Mouse (Mus musculus): ENCODE results near the gene Gm18596. TPM values are rescaled to one million over a fixed set of nuclear protein-coding genes. Genes with fewer than 3 reads are reported as not detected.
"Not testable (repeated sequence)": the region's sequence is repeated elsewhere in the genome, so short reads cannot be mapped to it uniquely, and the experiment has no call there.

Gene Gm18596
- not detected in 2 replicates for polyA plus RNA-seq (2012; rRNA removed)

DNA sequence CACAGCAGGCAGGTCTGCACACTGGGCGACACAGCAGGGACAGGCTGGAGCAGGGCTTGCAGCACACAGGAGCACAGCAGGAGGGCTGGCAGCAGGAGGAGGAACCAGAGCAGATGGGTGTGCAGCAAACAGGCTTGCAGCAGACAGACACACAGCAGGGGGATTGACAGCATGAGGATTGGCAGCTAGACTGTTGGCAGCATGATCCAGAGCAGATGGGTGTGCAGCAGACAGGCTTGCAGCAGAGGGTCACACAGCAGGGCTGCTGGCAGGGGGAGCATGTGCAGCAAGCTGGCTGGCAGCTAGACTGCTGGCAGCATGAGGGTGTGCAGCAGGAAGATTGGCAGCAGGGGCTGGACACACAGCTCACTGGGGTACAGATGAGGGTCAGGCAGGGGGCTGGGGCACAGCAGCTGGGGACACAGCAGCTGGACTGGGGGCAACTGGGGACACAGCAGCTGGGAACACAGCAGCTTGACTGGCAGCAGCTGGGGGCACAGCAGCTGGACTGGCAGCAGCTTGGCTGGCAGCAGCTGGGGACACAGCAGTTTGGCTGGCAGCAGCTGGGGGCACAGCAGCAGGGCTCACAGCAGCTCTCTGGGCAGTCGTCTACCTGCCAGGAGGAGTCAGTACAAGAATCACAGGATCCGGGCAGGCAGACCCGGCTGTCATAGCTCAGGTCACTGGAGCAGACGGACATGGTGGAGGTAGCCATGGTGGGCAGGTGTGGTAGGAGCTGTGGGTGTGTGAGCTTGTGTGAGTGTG, at the start of gene Gm18596:
TSS of gene Gm18596 (minus strand) at position 715 of the 765 bp plus-strand sequence.
- H3K27me3 ChIP-seq (ENCODE audit: control insufficient read depth, insufficient read depth, low read length); H3K27ac ChIP-seq (ENCODE audit: insufficient read depth, low read length); H3K4me3 ChIP-seq (replicated peaks; ENCODE audit: insufficient read depth, low read depth, low read length); H3K4me1 ChIP-seq (ENCODE audit: control insufficient read depth, insufficient read depth, low read length): not testable (repeated sequence)
- peak in 1 of 2 experiments; percentile 18 for DNase-seq
- WGBS = 35% methylated on average over 5 of the region's 5 CpGs

DNA sequence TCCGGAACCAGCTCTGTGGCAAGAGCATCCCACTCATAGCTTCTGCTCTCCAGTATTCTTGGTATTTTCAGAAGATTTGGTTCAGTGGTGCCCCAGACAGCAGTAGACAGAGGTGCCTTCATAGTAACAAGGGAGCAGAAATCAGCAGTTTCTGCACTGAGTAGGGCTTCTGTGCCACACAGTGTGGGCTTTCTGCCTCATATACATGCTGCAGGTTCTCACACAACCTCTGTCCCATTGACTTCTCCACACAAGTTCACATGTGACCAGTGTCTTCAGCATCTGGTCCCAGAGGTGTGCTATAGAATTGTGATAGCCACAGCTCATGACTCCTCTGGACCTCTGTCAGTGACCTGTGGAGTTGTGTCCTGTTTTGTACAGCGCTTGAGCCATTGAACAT, 46.2 kb upstream of the Gm18596 start:
- no peaks in the 10 kb centered on the region for H3K4me1 ChIP-seq (ENCODE audit: control insufficient read depth, insufficient read depth, low read length)
- no peak overlapping the region for H3K4me3 ChIP-seq (replicated peaks; ENCODE audit: insufficient read depth, low read depth, low read length)
- DNase-seq = no peak
- WGBS = 90% methylated on average over 2 of the region's 2 CpGs
- H3K27ac ChIP-seq (ENCODE audit: insufficient read depth, low read length) = no peak overlapping the region
- TF ChIP-seq CTCF (IDR thresholded peaks at IDR 0.05; ENCODE audit: borderline replicate concordance, insufficient read depth, low read depth, low read length) (no peak), POLR2A (IDR thresholded peaks at IDR 0.05; ENCODE audit: borderline replicate concordance, insufficient read depth, low read length) (no peak)
- H3K27me3 ChIP-seq (ENCODE audit: control insufficient read depth, insufficient read depth, low read length) = no peaks in the 10 kb centered on the region

DNA sequence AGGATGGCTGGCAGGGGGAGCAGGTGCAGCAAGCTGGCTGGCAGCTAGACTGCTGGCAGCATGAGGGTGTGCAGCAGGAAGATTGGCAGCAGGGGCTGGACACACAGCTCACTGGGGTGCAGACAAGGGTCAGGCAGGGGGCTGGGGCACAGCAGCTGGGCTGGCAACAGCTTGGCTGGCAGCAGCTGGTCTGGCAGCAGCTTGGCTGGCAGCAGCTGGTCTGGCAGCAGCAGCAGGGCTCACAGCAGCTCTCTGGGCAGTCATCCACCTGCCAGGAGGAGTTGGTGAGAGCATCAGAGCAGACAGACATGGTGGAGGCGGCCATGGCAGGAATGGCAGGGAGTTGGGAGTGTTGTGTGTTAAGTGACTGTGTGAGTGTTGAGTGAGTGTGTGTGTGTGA, 45.4 kb upstream of the Gm18596 start, which contains the start of gene Gm7137:
TSS of gene Gm7137 (minus strand) at position 325 of the 400 bp plus-strand sequence.
- H3K27ac ChIP-seq (ENCODE audit: insufficient read depth, low read length); H3K4me3 ChIP-seq (replicated peaks; ENCODE audit: insufficient read depth, low read depth, low read length); H3K4me1 ChIP-seq (ENCODE audit: control insufficient read depth, insufficient read depth, low read length); DNase-seq; H3K27me3 ChIP-seq (ENCODE audit: control insufficient read depth, insufficient read depth, low read length): not testable (repeated sequence)
- WGBS = 35% methylated on average over 1 of the region's 1 CpGs

DNA sequence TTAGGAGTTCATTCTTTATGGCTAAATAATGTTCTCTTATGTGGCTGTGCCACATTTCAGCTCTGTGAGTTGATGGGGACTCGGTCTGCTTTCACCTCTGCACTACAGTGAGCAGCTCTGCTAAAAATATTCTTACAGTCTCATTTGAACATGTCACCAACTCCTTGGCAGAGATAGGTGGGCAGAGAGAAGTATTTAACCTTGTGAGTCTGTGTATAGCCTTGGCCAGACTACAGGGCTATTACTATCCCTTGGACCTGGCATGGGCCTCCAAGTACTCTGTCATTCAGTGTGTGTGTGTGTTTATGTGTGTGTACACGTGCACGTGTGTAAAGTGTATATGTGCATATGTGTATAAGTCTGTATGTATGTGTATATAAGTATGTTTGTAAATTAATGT, 41.0 kb upstream of the Gm18596 start:
- H3K27me3 ChIP-seq (ENCODE audit: control insufficient read depth, insufficient read depth, low read length); DNase-seq; H3K4me3 ChIP-seq (replicated peaks; ENCODE audit: insufficient read depth, low read depth, low read length); H3K27ac ChIP-seq (ENCODE audit: insufficient read depth, low read length); H3K4me1 ChIP-seq (ENCODE audit: control insufficient read depth, insufficient read depth, low read length): not testable (repeated sequence)
- 95% methylated on average over 3 of the region's 3 CpGs for WGBS

DNA sequence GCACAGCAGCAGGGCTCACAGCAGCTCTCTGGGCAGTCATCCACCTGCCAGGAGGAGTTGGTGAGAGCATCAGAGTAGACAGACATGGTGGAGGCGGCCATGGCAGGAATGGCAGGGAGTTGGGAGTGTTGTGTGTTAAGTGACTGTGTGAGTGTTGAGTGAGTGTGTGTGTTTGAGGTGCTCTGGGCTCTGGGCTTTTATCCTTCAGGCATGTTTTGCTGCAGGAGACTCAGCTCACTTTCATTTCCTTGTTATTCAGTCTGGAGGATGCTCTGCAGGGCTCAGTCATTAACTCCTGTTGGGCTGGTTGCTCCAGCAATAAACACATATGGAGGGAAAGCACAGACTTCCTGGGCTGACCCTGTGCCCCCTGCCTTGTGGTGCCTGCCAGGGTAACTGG, 40.0 kb upstream of the Gm18596 start, which contains the start of gene Gm3250:
TSS of gene Gm3250 (minus strand) at position 101 of the 400 bp plus-strand sequence.
- H3K4me3 ChIP-seq (replicated peaks; ENCODE audit: insufficient read depth, low read depth, low read length); H3K27ac ChIP-seq (ENCODE audit: insufficient read depth, low read length); H3K27me3 ChIP-seq (ENCODE audit: control insufficient read depth, insufficient read depth, low read length); H3K4me1 ChIP-seq (ENCODE audit: control insufficient read depth, insufficient read depth, low read length); DNase-seq: not testable (repeated sequence)
- 43% methylated on average over 1 of the region's 1 CpGs for WGBS

DNA sequence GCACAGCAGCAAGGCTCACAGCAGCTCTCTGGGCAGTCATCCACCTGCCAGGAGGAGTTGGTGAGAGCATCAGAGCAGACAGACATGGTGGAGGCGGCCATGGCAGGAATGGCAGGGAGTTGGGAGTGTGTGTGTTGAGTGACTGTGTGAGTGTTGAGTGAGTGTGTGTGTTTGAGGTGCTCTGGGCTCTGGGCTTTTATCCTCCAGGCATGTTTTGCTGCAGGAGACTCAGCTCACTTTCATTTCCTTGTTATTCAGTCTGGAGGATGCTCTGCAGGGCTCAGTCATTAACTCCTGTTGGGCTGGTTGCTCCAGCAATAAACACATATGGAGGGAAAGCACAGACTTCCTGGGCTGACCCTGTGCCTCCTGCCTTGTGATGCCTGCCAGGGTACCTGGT, 34.4 kb upstream of the Gm18596 start, which contains the start of gene Gm7138:
TSS of gene Gm7138 (minus strand) at position 101 of the 400 bp plus-strand sequence.
- not testable (repeated sequence) for H3K4me3 ChIP-seq (replicated peaks; ENCODE audit: insufficient read depth, low read depth, low read length); H3K4me1 ChIP-seq (ENCODE audit: control insufficient read depth, insufficient read depth, low read length); DNase-seq; H3K27me3 ChIP-seq (ENCODE audit: control insufficient read depth, insufficient read depth, low read length); H3K27ac ChIP-seq (ENCODE audit: insufficient read depth, low read length)
- 45% methylated on average over 1 of the region's 1 CpGs for WGBS

DNA sequence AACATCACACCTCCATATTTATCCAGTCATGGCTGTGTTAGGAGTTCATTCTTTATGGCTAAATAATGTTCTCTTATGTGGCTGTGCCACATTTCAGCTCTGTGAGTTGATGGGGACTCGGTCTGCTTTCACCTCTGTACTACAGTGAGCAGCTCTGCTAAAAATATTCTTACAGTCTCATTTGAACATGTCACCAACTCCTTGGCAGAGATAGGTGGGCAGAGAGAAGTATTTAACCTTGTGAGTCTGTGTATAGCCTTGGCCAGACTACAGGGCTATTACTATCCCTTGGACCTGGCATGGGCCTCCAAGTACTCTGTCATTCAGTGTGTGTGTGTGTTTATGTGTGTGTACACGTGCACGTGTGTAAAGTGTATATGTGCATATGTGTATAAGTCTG, 29.7 kb upstream of the Gm18596 start:
- H3K27ac ChIP-seq (ENCODE audit: insufficient read depth, low read length); H3K4me1 ChIP-seq (ENCODE audit: control insufficient read depth, insufficient read depth, low read length); DNase-seq; H3K27me3 ChIP-seq (ENCODE audit: control insufficient read depth, insufficient read depth, low read length); H3K4me3 ChIP-seq (replicated peaks; ENCODE audit: insufficient read depth, low read depth, low read length): not testable (repeated sequence)
- 77% methylated on average over 1 of the region's 3 CpGs for WGBS

DNA sequence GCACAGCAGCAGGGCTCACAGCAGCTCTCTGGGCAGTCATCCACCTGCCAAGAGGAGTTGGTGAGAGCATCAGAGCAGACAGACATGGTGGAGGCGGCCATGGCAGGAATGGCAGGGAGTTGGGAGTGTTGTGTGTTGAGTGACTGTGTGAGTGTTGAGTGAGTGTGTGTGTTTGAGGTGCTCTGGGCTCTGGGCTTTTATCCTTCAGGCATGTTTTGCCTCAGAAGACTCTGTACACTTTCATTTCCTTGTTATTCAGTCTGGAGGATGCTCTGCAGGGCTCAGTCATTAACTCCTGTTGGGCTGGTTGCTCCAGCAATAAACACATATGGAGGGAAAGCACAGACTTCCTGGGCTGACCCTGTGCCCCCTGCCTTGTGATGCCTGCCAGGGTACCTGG, 28.8 kb upstream of the Gm18596 start, which contains the start of gene Gm3238:
TSS of gene Gm3238 (minus strand) at position 101 of the 400 bp plus-strand sequence.
- WGBS = no CpG with 5 or more reads among the region's 1 CpGs
- DNase-seq; H3K27me3 ChIP-seq (ENCODE audit: control insufficient read depth, insufficient read depth, low read length); H3K4me3 ChIP-seq (replicated peaks; ENCODE audit: insufficient read depth, low read depth, low read length); H3K4me1 ChIP-seq (ENCODE audit: control insufficient read depth, insufficient read depth, low read length); H3K27ac ChIP-seq (ENCODE audit: insufficient read depth, low read length): not testable (repeated sequence)

DNA sequence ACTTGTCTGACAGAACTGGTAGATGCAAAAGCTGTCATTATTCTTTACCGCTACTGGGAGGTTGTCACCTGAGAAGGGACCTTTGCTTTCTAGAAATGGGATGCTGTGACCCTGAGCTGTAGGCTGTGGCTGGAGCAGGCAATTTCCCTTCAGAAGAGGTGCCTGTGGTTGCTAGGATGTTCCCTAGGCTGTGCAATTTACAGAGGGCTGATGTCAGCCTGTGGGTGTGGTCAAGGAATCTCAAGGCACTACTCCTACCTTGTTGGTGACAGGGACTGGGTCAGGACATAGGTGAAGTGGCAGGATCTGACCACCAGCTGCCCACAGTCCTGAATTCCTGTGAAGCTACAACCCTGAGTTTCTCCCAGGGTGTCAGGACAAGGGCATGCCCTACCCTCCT, 27.3 kb upstream of the Gm18596 start:
- Histone ChIP-seq H3K4me1 (ENCODE audit: control insufficient read depth, insufficient read depth, low read length) (no peaks in the 10 kb centered on the region), H3K4me3 (replicated peaks; ENCODE audit: insufficient read depth, low read depth, low read length) (no peak overlapping the region), H3K27me3 (ENCODE audit: control insufficient read depth, insufficient read depth, low read length) (no peaks in the 10 kb centered on the region), H3K27ac (ENCODE audit: insufficient read depth, low read length) (no peak overlapping the region)
- no peak for TF ChIP-seq CTCF (IDR thresholded peaks at IDR 0.05; ENCODE audit: borderline replicate concordance, insufficient read depth, low read depth, low read length)
- TF ChIP-seq POLR2A (IDR thresholded peaks at IDR 0.05; ENCODE audit: borderline replicate concordance, insufficient read depth, low read length) = no peak
- 96% methylated on average over 1 of the region's 1 CpGs for WGBS
- no peak for DNase-seq

DNA sequence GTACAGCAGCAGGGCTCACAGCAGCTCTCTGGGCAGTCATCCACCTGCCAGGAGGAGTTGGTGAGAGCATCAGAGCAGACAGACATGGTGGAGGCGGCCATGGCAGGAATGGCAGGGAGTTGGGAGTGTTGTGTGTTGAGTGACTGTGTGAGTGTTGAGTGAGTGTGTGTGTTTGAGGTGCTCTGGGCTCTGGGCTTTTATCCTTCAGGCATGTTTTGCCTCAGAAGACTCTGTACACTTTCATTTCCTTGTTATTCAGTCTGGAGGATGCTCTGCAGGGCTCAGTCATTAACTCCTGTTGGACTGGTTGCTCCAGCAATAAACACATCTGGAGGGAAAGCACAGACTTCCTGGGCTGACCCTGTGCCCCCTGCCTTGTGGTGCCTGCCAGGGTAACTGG, 17.1 kb upstream of the Gm18596 start, which contains the start of gene Gm3233:
TSS of gene Gm3233 (minus strand) at position 101 of the 400 bp plus-strand sequence.
- not testable (repeated sequence) for DNase-seq; H3K4me1 ChIP-seq (ENCODE audit: control insufficient read depth, insufficient read depth, low read length); H3K4me3 ChIP-seq (replicated peaks; ENCODE audit: insufficient read depth, low read depth, low read length); H3K27ac ChIP-seq (ENCODE audit: insufficient read depth, low read length); H3K27me3 ChIP-seq (ENCODE audit: control insufficient read depth, insufficient read depth, low read length)
- 33% methylated on average over 1 of the region's 1 CpGs for WGBS
